Mouse (Mus musculus) T-cell, adult 66 days (primary cell): Measurements from ENCODE around the gene Ccdc188. TPM values are rescaled to one million over a fixed set of nuclear protein-coding genes. Genes with fewer than 3 reads are reported as not detected.

Experiments
- total RNA-seq, 2 experiments: library from RNA; stranded (reverse); gene quantifications; 3 replicates in 1 of 2; 4 replicates in 1 of 2; pipeline ENCODE4 v1.2.4; 2023

Gene Ccdc188
- total RNA-seq: not detected

GRCm38 (mm10) chr16:18217579-18217978 lies at the start of gene Ccdc188:
Gene Ccdc188, plus strand, starts transcription at chr16:18217879.

GRCm38 (mm10) chr16:18234671-18235388 lies 17.2 kb downstream of the Ccdc188 start, which contains the start of gene Zdhhc8:
Gene Zdhhc8, minus strand, starts transcription at chr16:18235136.

GRCm38 (mm10) chr16:18248433-18249363 lies 31.0 kb downstream of the Ccdc188 start, which contains the start of the genes Trmt2a and Ranbp1:
Gene Trmt2a, plus strand, starts transcription at chr16:18248679.
Gene Ranbp1, minus strand, starts transcription at chr16:18248732.

GRCm38 (mm10) chr16:18258221-18258620 lies 40.5 kb downstream of the Ccdc188 start, which contains the start of gene Gm49776:
Gene Gm49776, minus strand, starts transcription at chr16:18258321.

Other genes starting within 250 kb of the Ccdc188 start
- under 1 TPM in 1 of 2 experiments, not detected in 1; 0.79 TPM for gene Vpreb2, start 237.5 kb upstream of the Ccdc188 start, total RNA-seq
- 10 to 100 TPM in 1 of 2 experiments, 1 to 10 TPM in 1; 7.5 to 10.2 TPM for gene Dgcr6, start 165.0 kb upstream of the Ccdc188 start, total RNA-seq
- 1 to 10 TPM; 4.9 to 6.8 TPM for gene Prodh, start 127.7 kb upstream of the Ccdc188 start, total RNA-seq
- not detected for gene Rtn4r, start 90.2 kb upstream of the Ccdc188 start, total RNA-seq
- gene Zdhhc8, start 17.3 kb downstream of the Ccdc188 start, total RNA-seq: 10 to 100 TPM; 32.9 to 39.7 TPM
- gene Trmt2a, start 30.8 kb downstream of the Ccdc188 start, total RNA-seq: 10 to 100 TPM; 76.2 to 88.4 TPM
- gene Ranbp1, start 30.9 kb downstream of the Ccdc188 start, total RNA-seq: 100 to 1,000 TPM in 1 of 2 experiments, 10 to 100 TPM in 1; 97.6 to 107 TPM
- gene Gm49776, start 40.4 kb downstream of the Ccdc188 start, total RNA-seq: not detected
- gene Dgcr8, start 71.4 kb downstream of the Ccdc188 start, total RNA-seq: 10 to 100 TPM; 53.5 to 60.6 TPM
- 10 to 100 TPM; 46.6 to 57.9 TPM for gene Tango2, start 130.2 kb downstream of the Ccdc188 start, total RNA-seq
- gene Arvcf, start 130.3 kb downstream of the Ccdc188 start, total RNA-seq: 1 to 10 TPM; 4.9 TPM
- 10 to 100 TPM; 17.8 to 19.8 TPM for gene Txnrd2, start 208.5 kb downstream of the Ccdc188 start, total RNA-seq
- gene Comt, start 209.0 kb downstream of the Ccdc188 start, total RNA-seq: 10 to 100 TPM; 13.4 to 18.8 TPM